Mouse (Mus musculus): ENCODE results near the gene Olfr506. TPM values are rescaled to one million over a fixed set of nuclear protein-coding genes. Genes with fewer than 3 reads are reported as not detected.
"Not testable (repeated sequence)": the region's sequence is repeated elsewhere in the genome, so short reads cannot be mapped to it uniquely, and the experiment has no call there.

Olfr506 gene
- total RNA-seq (2014; rRNA removed) (not detected in 2 replicates), polyA plus RNA-seq (2015; fragmentation: Nextera tagmentation; extraction: Ambion mirVana) (not detected in 2 replicates)

GRCm38 (mm10) chr7:108610487-108610886 is at the start of gene Olfr506:
TSS of gene Olfr506 (plus strand) at chr7:108610787.
- Histone ChIP-seq H3K9ac (replicated peaks; ENCODE audit: low read length) (no peak within 1 kb of the TSS), H3K9me3 (ENCODE audit: low read length) (no peaks in the 10 kb centered on the region), H3K36me3 (ENCODE audit: insufficient read depth, low read length) (no peaks in the 10 kb centered on the region), H3K27ac (no peak within 1 kb of the TSS), H3K4me1 (ENCODE audit: insufficient read depth, low read length) (no peaks in the 10 kb centered on the region), H3K27me3 (ENCODE audit: insufficient read depth, low read length) (no peaks in the 10 kb centered on the region), H3K4me2 (ENCODE audit: low read depth, low read length) (no peak within 1 kb of the TSS), H3K4me3 (ENCODE audit: low read length) (no peak within 1 kb of the TSS)
- no peak for ATAC-seq
- no peak for DNase-seq (ENCODE audit: low spot score)
- TF ChIP-seq CTCF (IDR thresholded peaks at IDR 0.05; ENCODE audit: low read depth), result no peak

- no peak within 1 kb of the TSS for H3K4me2 ChIP-seq (ENCODE audit: low read depth, low read length)
- ATAC-seq (no peak), DNase-seq (ENCODE audit: low spot score) (no peak)
- no peak within 1 kb of the TSS for H3K9ac ChIP-seq (replicated peaks; ENCODE audit: low read length)
- no peaks in the 10 kb centered on the region for H3K27me3 ChIP-seq (ENCODE audit: insufficient read depth, low read length)
- no peaks in the 10 kb centered on the region for H3K9me3 ChIP-seq (ENCODE audit: low read length)
- TF ChIP-seq CTCF (IDR thresholded peaks at IDR 0.05; ENCODE audit: low read depth), result no peak
- no peak within 1 kb of the TSS for H3K27ac ChIP-seq
- no peak within 1 kb of the TSS for H3K4me3 ChIP-seq (ENCODE audit: low read length)
- H3K36me3 ChIP-seq (ENCODE audit: insufficient read depth, low read length), result no peaks in the 10 kb centered on the region
- 89% methylated on average over 1 of the region's 1 CpGs for WGBS
- no peaks in the 10 kb centered on the region for H3K4me1 ChIP-seq (ENCODE audit: insufficient read depth, low read length)
These were observed 44.9 kb upstream of the Olfr506 start, which contains the start of gene Olfr504 for GRCm38 (mm10) chr7:108565693-108566092. TSS of gene Olfr504 (minus strand) at chr7:108565793.

GRCm38 (mm10) chr7:108589797-108590196 is 20.8 kb upstream of the Olfr506 start:
- TF ChIP-seq CTCF (IDR thresholded peaks at IDR 0.05; ENCODE audit: low read depth), result no peak
- no peaks in the 10 kb centered on the region for H3K4me1 ChIP-seq (ENCODE audit: insufficient read depth, low read length)
- no peaks in the 10 kb centered on the region for H3K36me3 ChIP-seq (ENCODE audit: insufficient read depth, low read length)
- DNase-seq (ENCODE audit: low spot score) (no peak), ATAC-seq (no peak)
- no peak overlapping the region for H3K9ac ChIP-seq (replicated peaks; ENCODE audit: low read length)
- no peak overlapping the region for H3K4me2 ChIP-seq (ENCODE audit: low read depth, low read length)
- H3K9me3 ChIP-seq (ENCODE audit: low read length), result no peaks in the 10 kb centered on the region
- H3K27me3 ChIP-seq (ENCODE audit: insufficient read depth, low read length), result no peaks in the 10 kb centered on the region
- 100% methylated on average over 1 of the region's 1 CpGs for WGBS
- no peak overlapping the region for H3K27ac ChIP-seq
- no peak overlapping the region for H3K4me3 ChIP-seq (ENCODE audit: low read length)

GRCm38 (mm10) chr7:108601916-108602315 is 8.7 kb upstream of the Olfr506 start:
- H3K4me1 ChIP-seq (ENCODE audit: insufficient read depth, low read length); H3K27ac ChIP-seq; H3K9ac ChIP-seq (replicated peaks; ENCODE audit: low read length); H3K27me3 ChIP-seq (ENCODE audit: insufficient read depth, low read length); H3K4me2 ChIP-seq (ENCODE audit: low read depth, low read length); H3K9me3 ChIP-seq (ENCODE audit: low read length); DNase-seq (ENCODE audit: low spot score); H3K4me3 ChIP-seq (ENCODE audit: low read length); H3K36me3 ChIP-seq (ENCODE audit: insufficient read depth, low read length); ATAC-seq: not testable (repeated sequence)
- WGBS, result 79% methylated on average over 3 of the region's 3 CpGs

GRCm38 (mm10) chr7:108614110-108614509 is 3.5 kb downstream of the Olfr506 start:
- ATAC-seq, result no peak
- no peak overlapping the region for H3K27ac ChIP-seq
- DNase-seq (ENCODE audit: low spot score), result no peak
- no peaks in the 10 kb centered on the region for H3K36me3 ChIP-seq (ENCODE audit: insufficient read depth, low read length)
- H3K27me3 ChIP-seq (ENCODE audit: insufficient read depth, low read length), result no peaks in the 10 kb centered on the region
- H3K4me3 ChIP-seq (ENCODE audit: low read length), result no peak overlapping the region
- no peaks in the 10 kb centered on the region for H3K9me3 ChIP-seq (ENCODE audit: low read length)
- no peak overlapping the region for H3K4me2 ChIP-seq (ENCODE audit: low read depth, low read length)
- WGBS, result 90% methylated on average over 2 of the region's 2 CpGs
- no peak overlapping the region for H3K9ac ChIP-seq (replicated peaks; ENCODE audit: low read length)
- no peak for TF ChIP-seq CTCF (IDR thresholded peaks at IDR 0.05; ENCODE audit: low read depth)
- H3K4me1 ChIP-seq (ENCODE audit: insufficient read depth, low read length), result no peaks in the 10 kb centered on the region

GRCm38 (mm10) chr7:108616781-108617180 is 6.2 kb downstream of the Olfr506 start:
- WGBS, result 56% methylated on average over 3 of the region's 3 CpGs
- not testable (repeated sequence) for H3K4me3 ChIP-seq (ENCODE audit: low read length); H3K4me1 ChIP-seq (ENCODE audit: insufficient read depth, low read length); ATAC-seq; H3K27ac ChIP-seq; H3K27me3 ChIP-seq (ENCODE audit: insufficient read depth, low read length); H3K36me3 ChIP-seq (ENCODE audit: insufficient read depth, low read length); H3K4me2 ChIP-seq (ENCODE audit: low read depth, low read length); H3K9me3 ChIP-seq (ENCODE audit: low read length); H3K9ac ChIP-seq (replicated peaks; ENCODE audit: low read length); DNase-seq (ENCODE audit: low spot score)

- H3K4me1 ChIP-seq (ENCODE audit: insufficient read depth, low read length), result no peaks in the 10 kb centered on the region
- DNase-seq (ENCODE audit: low spot score), result no peak
- no peak for TF ChIP-seq CTCF (IDR thresholded peaks at IDR 0.05; ENCODE audit: low read depth)
- no peaks in the 10 kb centered on the region for H3K9me3 ChIP-seq (ENCODE audit: low read length)
- H3K27ac ChIP-seq, result no peak within 1 kb of the TSS
- no peaks in the 10 kb centered on the region for H3K27me3 ChIP-seq (ENCODE audit: insufficient read depth, low read length)
- no peak for ATAC-seq
- WGBS, result 85% methylated on average over 2 of the region's 2 CpGs
- no peak within 1 kb of the TSS for H3K4me2 ChIP-seq (ENCODE audit: low read depth, low read length)
- no peak within 1 kb of the TSS for H3K9ac ChIP-seq (replicated peaks; ENCODE audit: low read length)
- no peak within 1 kb of the TSS for H3K4me3 ChIP-seq (ENCODE audit: low read length)
- H3K36me3 ChIP-seq (ENCODE audit: insufficient read depth, low read length), result no peaks in the 10 kb centered on the region
These were observed 10.9 kb downstream of the Olfr506 start, which contains the start of gene Olfr507 for GRCm38 (mm10) chr7:108621514-108621913. TSS of gene Olfr507 (plus strand) at chr7:108621814.

All from hindbrain, postnatal 0 days (tissue).